ENCODE assay signal across 19 mouse cellular contexts in genomic region chr16:55922079-55922478, GRCm38 (mm10).
"Had no signal": no experiment of that assay in that cellular context is flagged by ENCODE, and none has a peak within 500 bp of the region (broad histone marks: within the 10 kb centered on the region; RNA-seq: fewer than 3 reads in every experiment).

No protein-coding gene starts in this region.

- H3K9ac ChIP-seq: liver, embryonic 13.5 days; lung, embryonic 14.5 days; midbrain, embryonic 12.5 days; midbrain, embryonic 15.5 days; neural tube, embryonic 12.5 days; neural tube, embryonic 15.5 days; stomach, embryonic 15.5 days had no signal

- H3K27me3 ChIP-seq: liver, embryonic 13.5 days; midbrain, embryonic 12.5 days; midbrain, embryonic 15.5 days; neural tube, embryonic 12.5 days; neural tube, embryonic 15.5 days; stomach, embryonic 15.5 days had no signal

- H3K4me2 ChIP-seq: liver, embryonic 13.5 days; lung, embryonic 14.5 days; midbrain, embryonic 12.5 days; midbrain, embryonic 15.5 days; neural tube, embryonic 12.5 days; neural tube, embryonic 15.5 days; stomach, embryonic 15.5 days had no signal

- ATAC-seq: intestine, embryonic 16.5 days; lung, postnatal 0 days; midbrain, embryonic 15.5 days had no signal

- H3K4me1 ChIP-seq: midbrain, embryonic 12.5 days; midbrain, embryonic 15.5 days; neural tube, embryonic 12.5 days; neural tube, embryonic 15.5 days; stomach, embryonic 15.5 days had no signal

- H3K4me3 ChIP-seq: liver, embryonic 13.5 days; midbrain, embryonic 12.5 days; midbrain, embryonic 15.5 days; neural tube, embryonic 12.5 days; neural tube, embryonic 15.5 days; stomach, embryonic 15.5 days had no signal

- H3K9me3 ChIP-seq: liver, embryonic 13.5 days; midbrain, embryonic 12.5 days; midbrain, embryonic 15.5 days; neural tube, embryonic 12.5 days; neural tube, embryonic 15.5 days; stomach, embryonic 15.5 days had no signal

- H3K27ac ChIP-seq: liver, embryonic 13.5 days; macrophage; midbrain, embryonic 12.5 days; midbrain, embryonic 15.5 days; neural tube, embryonic 12.5 days; neural tube, embryonic 15.5 days; stomach, embryonic 15.5 days had no signal

- DNase-seq: kidney, adult 18-20 months; kidney, adult 9 months; kidney, postnatal 14 days; kidney, postnatal 4 days; liver, embryonic 13.5 days; lung, embryonic 14.5 days; right cerebral cortex, adult 18-20 months; right cerebral cortex, postnatal 25 days; spleen, adult 18-20 months; thymus, adult 18-20 months; thymus, postnatal 36 days had no signal
